Mouse (Mus musculus): Measurements from ENCODE around the gene 1700067K01Rik.

The 1700067K01Rik gene

DNA sequence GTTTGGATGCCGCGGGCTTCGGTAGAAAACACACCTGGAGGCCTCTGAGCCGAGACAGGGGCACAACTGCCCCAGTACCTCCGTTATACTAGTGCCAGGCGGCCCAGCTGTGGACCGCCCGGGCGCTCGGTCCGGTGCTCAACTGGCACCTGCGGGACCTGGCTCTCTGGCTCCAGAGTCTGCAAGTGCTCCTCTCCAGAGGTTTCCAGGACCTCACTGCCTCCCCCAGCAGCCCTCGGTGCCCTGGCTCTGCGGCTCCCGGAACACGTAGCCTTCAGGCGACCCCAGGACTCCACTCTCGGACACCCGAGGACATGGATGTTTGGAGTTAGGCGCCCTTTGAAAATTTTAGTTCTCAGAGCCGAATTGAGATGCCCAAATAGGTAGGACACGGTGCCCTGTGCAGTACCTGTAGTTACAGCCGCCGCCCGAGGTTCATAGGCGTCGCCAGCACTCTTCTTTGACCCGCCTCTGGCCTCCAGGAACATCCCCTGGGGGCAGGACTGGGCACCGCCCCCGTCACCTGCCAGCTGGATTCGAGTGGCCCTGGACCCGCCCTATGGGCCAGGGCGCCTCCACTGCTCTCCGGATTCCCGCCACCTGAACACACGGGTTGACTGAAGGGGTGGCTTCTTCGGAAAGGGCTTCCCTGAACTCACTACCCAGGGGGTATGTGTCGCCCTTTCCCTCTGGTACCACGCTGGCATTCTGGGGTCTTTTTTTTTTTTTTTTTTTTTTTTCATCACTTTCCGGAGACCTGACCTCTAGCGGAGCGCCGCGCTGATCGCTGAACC, 10.6 kb downstream of the 1700067K01Rik start, which contains the start of gene 2210011C24Rik:
2210011C24Rik (minus strand) TSS at position 467 of the 794 bp plus-strand sequence.
- in situ Hi-C loops (cut with MboI, MseI), result no loop called here

DNA sequence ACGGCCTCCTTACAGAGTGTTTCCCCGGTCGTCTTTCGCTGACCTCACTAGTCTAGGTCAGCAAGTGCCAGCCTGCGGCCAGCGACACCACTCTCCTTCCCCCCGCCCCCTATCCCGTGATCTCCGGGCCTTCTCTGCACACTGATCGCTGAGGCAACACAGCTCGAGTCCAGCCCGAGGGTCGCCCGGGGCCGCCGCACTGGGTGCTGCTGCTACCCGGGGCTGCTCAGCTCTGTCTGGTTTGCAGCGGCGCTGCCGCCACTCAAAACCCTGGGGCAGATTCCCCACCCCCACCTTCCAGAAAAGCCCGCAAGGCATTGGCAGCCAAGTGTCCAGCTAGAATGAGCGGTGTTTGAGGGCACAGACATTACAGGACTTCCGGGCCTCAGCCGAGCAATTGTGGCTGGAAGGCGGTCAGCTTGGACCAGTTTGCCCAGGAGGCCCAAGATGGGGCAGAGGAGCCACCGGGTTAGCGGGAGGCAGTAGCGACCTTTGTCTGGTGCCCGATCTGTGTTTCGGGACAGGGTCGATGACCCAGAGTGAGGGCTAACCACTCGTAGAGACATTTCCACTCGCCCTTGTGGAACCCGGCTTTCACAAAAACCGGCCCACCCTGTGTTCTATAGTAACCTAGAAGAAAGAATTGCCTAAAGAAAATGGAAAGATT, 11.3 kb downstream of the 1700067K01Rik start:
- in situ Hi-C loops (cut with MboI, MseI), result no loop called here

DNA sequence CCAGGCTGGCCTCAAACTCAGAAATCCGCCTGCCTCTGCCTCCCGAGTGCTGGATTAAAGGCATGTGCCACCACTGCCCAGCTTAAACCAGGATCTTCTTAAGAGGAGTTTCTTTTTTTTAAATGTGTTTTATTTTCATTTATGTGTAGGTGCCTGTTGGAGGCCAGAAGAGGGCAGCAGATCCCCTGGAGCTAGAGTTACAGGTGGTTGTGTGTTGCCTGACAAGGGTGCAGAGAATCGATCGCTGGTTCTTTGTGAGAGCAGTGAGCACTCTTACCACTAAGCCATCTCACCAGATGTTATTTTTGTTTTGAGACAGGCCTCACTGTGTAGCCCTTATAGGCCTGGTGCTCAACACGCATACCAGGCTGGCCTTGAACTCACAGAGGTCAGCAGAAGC, 14.5 kb downstream of the 1700067K01Rik start:
- in situ Hi-C loops (cut with MboI, MseI), result no loop called here

DNA sequence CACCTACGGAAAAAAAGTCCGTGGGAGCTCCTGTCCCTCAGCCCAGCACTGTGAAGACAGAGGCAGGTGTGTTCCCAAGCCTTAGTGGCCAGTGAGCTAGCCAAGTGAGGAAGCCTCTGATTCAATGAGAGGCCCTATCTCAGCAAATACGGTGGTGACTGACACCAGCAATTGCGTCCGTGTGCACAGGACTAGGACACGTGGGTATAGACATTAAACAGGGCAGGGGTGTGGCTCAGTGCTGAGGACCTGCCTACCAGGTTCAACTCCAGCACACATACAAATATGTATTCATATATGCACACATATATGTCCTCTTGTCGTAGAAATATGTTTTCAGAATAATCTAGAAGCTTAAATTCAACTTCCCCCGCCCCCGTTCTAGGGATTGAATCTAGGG, 18.4 kb downstream of the 1700067K01Rik start:
- in situ Hi-C loops (cut with MboI, MseI), result no loop called here

DNA sequence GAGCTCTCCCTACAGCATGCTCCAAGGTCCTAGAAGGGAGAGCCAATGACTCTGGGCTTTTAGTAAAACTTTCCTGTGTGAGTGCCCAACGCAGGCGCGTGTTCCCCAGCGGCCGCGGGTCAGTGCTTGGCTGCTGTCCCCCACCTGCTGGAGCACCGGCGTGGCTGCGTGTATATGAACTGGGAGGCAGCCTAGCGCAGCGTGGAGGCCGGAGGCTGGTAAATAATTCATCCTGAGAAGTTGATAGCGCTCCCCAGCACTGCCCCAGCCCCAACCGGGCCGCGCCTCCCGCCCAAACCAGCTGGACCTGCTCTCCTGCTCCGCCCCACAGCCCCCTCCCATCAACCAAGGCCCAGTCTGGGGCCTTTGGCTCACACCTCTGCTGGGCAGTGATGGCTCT, 19.8 kb downstream of the 1700067K01Rik start, which contains the start of gene Palm3:
Palm3 (plus strand) TSS at position 376 of the 400 bp plus-strand sequence.
- in situ Hi-C loops (cut with MboI, MseI), result no loop called here

DNA sequence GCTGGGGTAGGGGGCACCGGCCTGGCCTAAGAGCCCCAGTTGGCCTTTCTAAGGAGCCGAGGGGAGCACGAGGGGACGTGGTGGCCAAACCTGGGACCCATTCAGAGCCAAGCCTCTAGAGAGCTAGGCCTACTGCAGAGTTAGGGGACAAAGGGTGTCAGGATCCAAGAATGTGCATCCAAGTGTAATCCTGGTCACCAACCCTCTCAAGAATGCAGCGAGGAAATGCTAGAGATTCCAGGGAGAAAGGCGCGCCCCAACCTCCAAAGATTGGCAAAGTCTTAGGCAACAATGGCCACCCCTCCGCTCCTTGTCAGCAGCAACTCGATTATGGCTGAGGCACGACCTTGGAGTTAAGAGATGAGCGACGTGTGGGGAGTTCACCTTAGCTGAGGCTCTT, 20.3 kb downstream of the 1700067K01Rik start:
- in situ Hi-C loops (cut with MboI, MseI), result no loop called here

DNA sequence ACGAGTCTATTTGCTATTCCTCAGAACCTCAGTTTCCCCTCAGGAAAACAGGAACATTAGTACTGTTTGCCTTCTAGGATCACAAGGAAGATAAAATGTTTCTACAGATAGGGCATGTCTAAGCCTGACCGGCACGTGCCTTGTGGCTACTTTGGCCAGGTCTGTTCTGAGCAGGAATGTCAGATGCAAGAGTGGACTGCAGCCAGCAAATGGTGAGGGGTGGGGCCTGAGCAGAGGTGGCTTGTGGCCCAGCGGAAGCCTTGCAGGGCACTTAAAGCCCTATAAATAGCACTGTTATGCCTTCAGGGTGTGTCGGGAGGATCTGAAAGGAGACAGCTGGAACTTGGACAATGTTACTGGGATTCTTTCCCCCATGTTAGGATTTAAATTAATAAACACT, 21.8 kb downstream of the 1700067K01Rik start:
- in situ Hi-C loops (cut with MboI, MseI), result no loop called here

DNA sequence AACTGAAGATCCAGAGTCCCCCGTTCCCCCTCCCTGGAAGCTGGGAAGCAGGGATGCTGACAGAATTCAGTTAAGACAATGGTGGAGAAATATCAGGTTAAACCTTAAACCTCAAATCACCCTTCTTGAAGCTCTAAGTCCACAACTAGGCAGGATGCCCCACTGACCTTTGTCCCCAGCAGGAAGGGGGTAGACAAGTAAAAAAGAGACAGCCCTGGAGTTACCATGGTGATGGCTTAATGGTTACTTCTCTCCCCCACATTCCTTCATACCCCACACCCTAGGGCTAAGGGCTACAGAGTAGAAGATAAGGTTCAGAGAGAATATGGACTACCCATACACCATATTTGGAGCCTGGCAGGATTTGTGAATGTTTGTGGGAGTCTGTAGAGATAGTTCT, 22.3 kb downstream of the 1700067K01Rik start:
- in situ Hi-C loops (cut with MboI, MseI), result no loop called here

DNA sequence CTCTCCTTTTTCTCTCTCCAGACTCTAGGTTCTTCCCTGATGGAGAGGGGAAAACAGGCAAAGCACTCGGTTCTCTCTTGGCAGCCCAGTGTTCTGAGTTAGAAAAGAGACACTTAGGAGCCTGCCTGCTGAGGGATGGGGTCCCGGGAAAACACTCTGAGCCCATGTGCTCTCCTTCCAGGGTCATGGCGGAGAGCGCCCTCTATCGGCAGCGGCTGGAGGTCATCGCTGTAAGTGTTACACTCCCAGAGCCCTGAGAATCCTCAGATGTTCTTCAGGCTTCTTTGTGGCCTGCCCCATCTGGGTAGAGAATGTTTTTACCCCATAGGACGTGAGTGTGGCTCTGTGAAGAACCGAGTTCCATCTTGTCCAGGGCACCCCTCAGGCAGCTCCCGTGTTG, 22.9 kb downstream of the 1700067K01Rik start:
- in situ Hi-C loops (cut with MboI, MseI), result no loop called here

DNA sequence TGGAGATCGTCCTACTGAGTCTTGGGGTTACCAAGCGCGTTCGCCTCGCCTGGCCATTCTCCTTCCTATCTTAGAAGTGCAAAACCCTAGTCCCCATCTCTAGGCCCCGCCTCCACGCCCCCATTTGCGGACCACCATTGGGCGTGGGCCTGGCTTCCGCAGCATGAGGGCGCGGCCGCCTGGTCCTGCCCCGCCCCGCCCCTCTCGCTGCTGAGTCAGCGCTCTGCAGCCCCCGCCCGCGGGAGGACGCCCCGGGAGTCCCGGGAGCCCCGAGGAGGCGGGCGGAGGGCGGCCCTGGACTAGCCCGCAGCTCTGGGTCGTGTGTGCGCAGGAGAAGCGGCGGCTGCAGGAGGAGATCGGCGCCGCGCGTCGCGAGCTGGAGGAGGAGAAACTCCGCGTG, 24.6 kb downstream of the 1700067K01Rik start:
- in situ Hi-C loops (cut with MboI, MseI), result loop anchor here (5.0 kb wide), 1 partner anchor 61 kb away; no protein-coding TSS in a partner anchor

DNA sequence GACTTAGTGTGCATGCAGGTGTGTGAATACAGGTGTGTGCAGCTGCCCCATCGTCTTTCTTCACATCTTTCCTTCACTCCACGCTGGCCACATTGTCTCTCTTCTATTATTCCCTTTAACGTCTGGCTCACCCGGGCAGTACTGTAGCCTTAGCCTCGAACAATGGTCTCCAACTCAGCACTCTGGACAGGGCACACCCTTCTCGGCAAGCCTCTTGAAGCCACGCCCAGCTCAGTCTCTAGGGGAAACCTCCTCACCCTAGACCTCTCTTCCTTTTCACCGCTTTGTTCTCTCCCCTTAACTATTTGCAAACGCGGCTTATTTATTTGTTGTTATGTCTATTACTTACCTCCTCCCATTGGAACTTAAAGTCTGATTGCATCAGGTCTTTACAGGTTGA, 26.1 kb downstream of the 1700067K01Rik start:
- in situ Hi-C loops (cut with MboI, MseI), result loop anchor here (5.0 kb wide), 1 partner anchor 60 kb away; no protein-coding TSS in a partner anchor

DNA sequence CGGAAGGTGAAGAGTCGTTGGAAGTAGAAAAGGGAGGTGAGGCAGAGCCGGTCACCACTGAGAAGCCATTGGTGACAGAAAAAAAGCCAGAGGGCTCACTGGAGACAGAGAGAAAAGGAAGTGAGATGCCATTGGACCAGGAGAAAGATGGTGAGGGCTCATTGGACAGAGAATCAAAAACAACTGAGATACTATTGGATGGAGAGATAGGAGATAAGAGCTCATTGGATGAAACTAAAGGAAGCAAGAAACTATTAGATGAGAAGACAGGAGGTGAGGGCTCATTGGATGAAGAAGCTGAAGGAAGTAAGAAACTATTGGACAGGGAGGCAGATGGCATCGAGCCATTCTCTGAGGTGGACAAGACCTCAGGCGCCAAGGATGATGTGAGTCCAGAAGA, 28.0 kb downstream of the 1700067K01Rik start:
- in situ Hi-C loops (cut with MboI, MseI), result loop anchor here (5.0 kb wide), 1 partner anchor 58 kb away; no protein-coding TSS in a partner anchor

DNA sequence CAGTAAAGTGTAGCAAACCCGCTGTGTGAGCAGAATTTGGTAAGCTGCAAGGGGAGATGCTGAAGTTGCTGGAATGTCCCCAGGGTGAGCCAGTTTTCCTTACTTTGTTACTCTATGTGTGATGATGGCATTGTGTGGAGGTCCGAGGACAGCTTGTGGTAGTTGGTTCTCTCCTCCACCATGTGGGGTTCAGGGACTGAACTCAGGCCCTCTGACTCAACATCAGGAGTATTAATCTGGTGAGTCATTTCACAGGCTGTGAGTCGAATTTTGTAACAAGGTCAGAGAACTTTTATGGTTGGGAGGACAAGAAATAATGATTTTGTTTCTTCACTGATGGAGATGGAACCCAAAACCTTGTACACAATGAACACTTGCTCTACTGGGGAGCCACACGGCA, 31.5 kb downstream of the 1700067K01Rik start:
- in situ Hi-C loops (cut with MboI, MseI), result loop anchor here (10.0 kb wide), 1 partner anchor 132 kb away; no protein-coding TSS in a partner anchor

DNA sequence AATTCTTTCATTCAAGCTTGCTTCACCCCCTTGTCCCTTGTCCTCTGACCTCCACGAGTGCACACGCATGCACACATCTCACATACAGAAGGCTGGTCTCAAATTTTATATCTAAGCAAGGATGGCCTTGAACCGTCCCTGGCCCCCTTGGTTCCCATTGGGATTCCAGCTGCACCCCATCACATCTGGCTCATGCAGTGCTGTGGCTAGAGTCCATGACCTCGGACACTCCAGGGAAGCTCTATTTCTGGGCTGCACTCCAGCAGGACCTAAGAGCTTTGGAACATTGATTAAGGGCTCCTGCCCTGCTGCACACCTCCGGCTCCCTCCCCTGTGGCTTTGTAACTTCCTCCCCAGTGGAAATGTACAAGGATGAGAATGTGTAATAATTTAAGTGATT, 36.7 kb downstream of the 1700067K01Rik start:
- in situ Hi-C loops (cut with MboI, MseI), result loop anchor here (10.0 kb wide), 1 partner anchor 127 kb away; no protein-coding TSS in a partner anchor

DNA sequence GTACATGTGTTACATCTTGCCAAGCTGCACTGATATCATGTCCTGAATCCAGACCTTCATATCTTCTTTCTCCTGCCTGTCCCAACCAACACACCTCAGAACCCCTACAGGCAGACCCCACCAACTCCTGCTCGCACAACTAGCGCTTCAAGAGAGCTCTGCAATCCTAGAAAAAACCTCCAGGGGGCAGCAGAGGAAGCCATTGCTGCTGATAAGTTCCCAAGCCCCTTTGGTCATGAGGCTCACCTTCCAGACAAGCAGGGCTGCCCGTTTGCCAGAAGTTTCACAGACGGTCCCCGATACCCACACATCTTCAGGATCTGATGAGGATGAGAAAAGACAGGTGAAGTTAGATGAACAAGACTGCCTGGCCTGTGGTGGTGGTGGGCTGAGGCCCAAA, 37.7 kb downstream of the 1700067K01Rik start:
- in situ Hi-C loops (cut with MboI, MseI), result loop anchor here (10.0 kb wide), 1 partner anchor 126 kb away; no protein-coding TSS in a partner anchor

DNA sequence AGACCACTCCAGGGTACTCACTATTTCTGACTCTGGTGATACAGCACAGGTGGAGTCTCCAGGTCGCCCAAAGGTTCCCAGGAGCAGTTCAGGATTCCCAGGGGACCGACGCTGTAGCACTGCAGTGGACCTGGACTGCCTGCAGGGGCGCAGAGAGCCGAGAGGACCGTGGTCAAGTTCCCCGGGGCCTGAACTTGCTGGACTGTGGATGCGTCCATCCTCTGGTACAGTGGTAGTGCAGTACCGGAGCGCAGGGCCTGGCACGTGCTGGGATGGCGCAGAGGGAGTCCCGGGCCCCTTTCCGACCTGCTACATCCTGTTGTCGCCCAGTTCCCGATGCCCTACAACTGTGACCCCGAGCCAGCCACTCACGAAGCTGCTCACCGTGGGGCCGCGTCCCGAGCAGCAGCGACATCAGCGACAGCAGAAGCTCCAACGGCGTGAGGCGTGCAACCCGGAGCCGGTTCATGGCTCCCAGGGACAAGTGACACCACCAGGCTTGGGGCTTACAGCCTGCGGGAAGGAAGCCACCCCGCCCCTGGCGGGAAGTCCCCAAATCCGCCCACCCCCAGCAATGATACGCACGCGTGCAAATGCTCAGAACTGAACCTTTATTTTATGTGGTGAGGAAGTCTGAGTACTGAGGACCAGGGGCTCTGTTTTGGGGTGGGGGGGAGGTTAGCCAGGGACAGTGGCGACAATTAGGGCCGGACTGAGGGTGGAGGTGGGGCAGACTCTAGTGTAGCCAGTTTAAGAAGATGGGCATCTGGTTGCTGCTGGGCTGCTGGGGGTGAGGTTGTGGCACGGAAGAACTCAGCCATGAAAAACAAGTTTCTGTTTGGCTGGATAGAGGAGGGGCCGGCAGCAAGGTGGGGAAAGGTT, 41.0 kb downstream of the 1700067K01Rik start, which contains the start of gene Il27ra:
Il27ra (minus strand) TSS at position 524 of the 882 bp plus-strand sequence.
- in situ Hi-C loops (cut with MboI, MseI), result no loop called here

DNA sequence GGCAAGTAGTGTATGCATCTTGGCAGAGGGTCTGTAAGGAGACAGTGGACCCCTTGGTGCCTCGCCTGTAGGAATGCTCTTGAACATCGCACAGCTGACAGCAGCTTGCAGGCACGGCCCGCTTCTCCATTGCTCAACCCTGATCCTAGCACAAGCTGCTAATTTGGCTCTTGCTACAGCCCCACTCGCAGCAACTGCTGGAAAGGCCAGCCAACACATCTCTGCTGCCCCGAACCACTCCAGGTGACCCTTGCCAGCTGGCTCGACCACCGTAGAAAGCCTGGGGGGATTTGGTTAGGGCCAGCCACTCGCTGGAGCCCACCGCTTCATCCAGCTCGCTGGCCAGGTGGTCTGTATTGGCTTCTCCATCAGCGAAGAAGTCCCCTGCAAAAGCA, 41.6 kb downstream of the 1700067K01Rik start:
- in situ Hi-C loops (cut with MboI, MseI), result no loop called here

DNA sequence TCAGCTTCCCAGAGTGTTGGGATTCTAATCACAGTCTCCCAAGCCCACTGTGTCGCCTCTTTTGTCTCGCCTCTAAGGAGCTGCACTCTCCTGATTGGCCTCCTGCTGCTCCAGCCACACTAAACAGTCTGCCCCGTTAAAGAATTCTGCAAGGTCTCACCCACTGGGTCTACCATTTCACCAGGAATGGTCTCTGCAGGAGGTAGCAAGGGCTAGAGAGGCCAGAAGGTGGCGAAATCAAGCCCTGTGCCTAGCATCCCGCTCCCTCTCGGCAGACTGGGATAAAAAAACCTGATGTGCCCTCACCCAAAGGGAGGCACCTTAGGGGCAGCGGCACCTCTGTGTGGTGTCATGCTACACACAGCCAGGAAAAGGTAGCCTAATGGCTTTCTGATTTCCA, 42.8 kb downstream of the 1700067K01Rik start:
- in situ Hi-C loops (cut with MboI, MseI), result no loop called here

DNA sequence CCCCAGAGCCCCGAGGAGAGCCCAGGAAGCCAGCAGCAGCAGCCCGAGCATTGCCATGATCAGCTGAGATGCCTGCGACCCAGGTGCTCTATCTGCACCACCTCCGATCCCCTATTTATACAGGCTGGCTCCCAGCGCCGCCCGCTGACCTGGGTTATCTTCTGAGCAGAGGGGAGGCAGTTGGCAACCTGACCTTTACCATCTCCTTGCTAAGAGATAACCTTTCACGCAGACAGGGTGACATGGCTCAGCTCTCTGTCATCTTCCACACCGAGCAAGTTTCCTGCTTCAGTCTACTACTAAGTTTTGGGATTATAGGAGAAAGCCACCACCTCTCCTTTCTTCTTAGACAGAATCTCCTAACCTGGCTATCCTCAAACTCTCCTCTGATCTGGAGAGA, 43.6 kb downstream of the 1700067K01Rik start, which contains the start of gene Rln3:
Rln3 (minus strand) TSS at position 101 of the 400 bp plus-strand sequence.
- in situ Hi-C loops (cut with MboI, MseI), result no loop called here

DNA sequence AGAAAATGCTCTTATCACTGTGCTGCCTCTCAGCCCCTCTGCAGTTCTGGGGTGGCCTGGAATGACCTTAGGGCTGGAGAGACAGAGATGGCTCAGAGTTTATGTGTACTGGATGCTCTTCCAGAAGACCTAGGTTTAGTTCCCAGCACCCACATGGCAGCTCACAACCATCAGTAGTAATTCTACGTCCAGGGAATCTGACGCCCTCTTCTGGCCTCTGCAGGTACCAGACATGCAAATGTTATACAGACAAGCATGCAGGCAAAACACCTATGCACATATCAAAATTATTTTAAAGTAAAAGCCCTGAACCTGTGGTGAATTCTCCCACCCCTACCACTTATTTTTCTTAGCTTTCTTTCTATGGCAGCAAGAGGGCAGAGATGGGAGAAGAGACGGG, 45.2 kb downstream of the 1700067K01Rik start:
- in situ Hi-C loops (cut with MboI, MseI), result no loop called here

DNA sequence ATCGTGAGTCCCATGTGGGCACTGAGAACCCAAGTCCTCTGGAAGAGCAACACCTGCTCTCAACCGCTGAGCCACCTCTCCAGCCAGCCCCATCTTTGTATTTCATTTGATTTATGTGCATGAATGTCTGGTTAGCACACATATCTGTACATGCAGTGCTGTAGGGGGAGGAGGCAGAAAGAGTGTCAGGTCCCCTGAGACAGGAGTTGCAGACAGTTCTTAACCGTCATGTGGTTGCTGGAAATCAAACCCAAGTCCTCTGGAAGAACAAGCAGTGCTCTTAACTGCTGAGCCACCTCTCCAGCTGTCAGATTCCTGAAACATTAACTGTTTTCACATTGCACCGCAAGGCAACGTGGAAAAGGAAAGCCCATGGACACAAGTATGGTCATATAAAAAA, 46.9 kb downstream of the 1700067K01Rik start:
- in situ Hi-C loops (cut with MboI, MseI), result no loop called here

All from T-helper 2 cell (primary cell).